Mouse (Mus musculus) bone marrow, adult 2 months (tissue): ENCODE data around the gene Stk32c. TPM values are rescaled to one million over a fixed set of nuclear protein-coding genes. Genes with fewer than 3 reads are reported as not detected.

Source experiments
- H3K27ac ChIP-seq: fragments of 200-500 bp; 2 replicates; pipeline ENCODE4 v1.5.1; 2012; ENCODE audit warnings: low read depth, mild to moderate bottlenecking, control low read depth, inconsistent platforms, low read length; ENCODE audit not compliant: control insufficient read depth, poor library complexity, insufficient read depth
- H3K4me1 ChIP-seq: fragments of 200-500 bp; 2 replicates; pipeline ENCODE4 v1.6.1; 2011; ENCODE audit warnings: low read length; ENCODE audit not compliant: control insufficient read depth, insufficient read depth
- H3K4me3 ChIP-seq: fragments of 200-500 bp; replicated peaks from 2 replicates; pipeline ENCODE3; 2011; ENCODE audit warnings: mild to moderate bottlenecking, low read depth, low read length, control low read depth; ENCODE audit not compliant: control insufficient read depth
- CTCF ChIP-seq: fragments of 200-500 bp; IDR thresholded peaks from 2 replicates; pipeline ENCODE4 v1.5.1; 2011; ENCODE audit warnings: low read length, control low read depth; ENCODE audit not compliant: control insufficient read depth, insufficient read depth
- POLR2A ChIP-seq: fragments of 200-500 bp; IDR thresholded peaks from 2 replicates; pipeline ENCODE4 v1.6.1; 2011; ENCODE audit warnings: low read depth, mild to moderate bottlenecking, control low read depth, low read length, borderline replicate concordance; ENCODE audit not compliant: control insufficient read depth
- WGBS: fragments of 180-500 bp; shearing (Covaris S2); methylation state at CpG from one replicate; pipeline ENCODE4 v1.1.7; 2018; 5-methylcytosine and 5-hydroxymethylcytosine counted together
- polyA plus RNA-seq: library from polyadenylated mRNA; stranded (reverse); fragments of >200 nt; gene quantifications from 2 replicates; pipeline ENCODE4 v1.2.4, GENCODE M21; 2011; ENCODE audit warnings: low replicate concordance; ENCODE audit not compliant: missing spikeins, insufficient read depth, insufficient read length

The Stk32c gene
- polyA plus RNA-seq, 1 experiment = 3.2 TPM

- peak overlapping the region; percentile 83 for H3K27ac ChIP-seq
- WGBS = 65% methylated on average over 1 of the region's 1 CpGs
- no peak for TF ChIP-seq POLR2A
- TF ChIP-seq CTCF = no peak
- no peak overlapping the region for H3K4me3 ChIP-seq
- H3K4me1 ChIP-seq = peaks cover 11% of the 10 kb centered on the region; the same call in 1 of the 2 replicates
Observed at GRCm38 (mm10) chr7:139224070-139224469, 11.0 kb upstream of the Stk32c start.

DNA sequence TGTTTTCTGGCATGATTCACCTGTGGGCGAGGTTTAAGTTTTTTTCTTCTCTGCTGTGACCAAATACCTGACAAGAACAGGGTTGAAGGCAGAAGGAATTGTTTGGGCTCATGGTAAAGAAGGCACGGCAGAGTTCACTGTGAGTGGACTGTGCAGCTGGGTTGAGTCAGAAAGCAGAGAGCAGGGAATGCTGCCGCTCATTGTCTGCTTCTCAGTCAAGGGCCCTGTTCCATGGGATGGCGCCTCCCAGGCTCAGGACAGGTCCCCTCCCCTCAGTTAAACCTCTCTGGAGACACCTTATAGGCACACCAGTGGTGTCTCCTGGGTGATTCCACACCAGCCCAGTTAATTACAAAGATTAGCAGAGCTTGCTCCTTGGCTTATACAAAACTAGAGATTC lies 9.2 kb upstream of the Stk32c start:
- no peak overlapping the region for H3K27ac ChIP-seq
- H3K4me3 ChIP-seq = no peak overlapping the region
- peaks cover 10% of the 10 kb centered on the region; the same call in 1 of the 2 replicates for H3K4me1 ChIP-seq
- no peak for TF ChIP-seq CTCF
- TF ChIP-seq POLR2A = no peak
- WGBS = 86% methylated on average over 4 of the region's 4 CpGs

DNA sequence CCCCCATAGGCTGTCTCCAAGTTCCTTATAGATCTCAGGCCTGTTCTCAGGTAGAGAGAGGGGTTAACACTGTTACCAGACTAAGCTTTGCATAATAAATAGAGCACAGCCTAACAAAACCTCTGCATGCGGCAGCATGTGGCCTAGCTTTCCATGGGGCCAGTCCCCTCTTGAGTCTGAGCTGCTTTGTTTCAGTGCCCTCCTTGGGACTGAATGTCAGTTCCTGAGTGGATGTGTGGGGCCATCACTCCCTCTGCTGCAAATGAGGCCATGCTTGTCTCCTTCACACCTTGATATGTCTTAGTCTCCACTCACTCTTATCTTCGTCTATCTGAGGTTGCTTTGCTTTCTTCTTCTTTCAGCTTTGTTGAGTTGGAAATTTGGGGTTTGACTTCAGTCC lies 8.7 kb upstream of the Stk32c start:
- H3K4me1 ChIP-seq = peaks cover 10% of the 10 kb centered on the region; the same call in 1 of the 2 replicates
- H3K27ac ChIP-seq = no peak overlapping the region
- 83% methylated on average over 2 of the region's 2 CpGs for WGBS
- TF ChIP-seq CTCF = no peak
- no peak for TF ChIP-seq POLR2A
- H3K4me3 ChIP-seq = no peak overlapping the region

DNA sequence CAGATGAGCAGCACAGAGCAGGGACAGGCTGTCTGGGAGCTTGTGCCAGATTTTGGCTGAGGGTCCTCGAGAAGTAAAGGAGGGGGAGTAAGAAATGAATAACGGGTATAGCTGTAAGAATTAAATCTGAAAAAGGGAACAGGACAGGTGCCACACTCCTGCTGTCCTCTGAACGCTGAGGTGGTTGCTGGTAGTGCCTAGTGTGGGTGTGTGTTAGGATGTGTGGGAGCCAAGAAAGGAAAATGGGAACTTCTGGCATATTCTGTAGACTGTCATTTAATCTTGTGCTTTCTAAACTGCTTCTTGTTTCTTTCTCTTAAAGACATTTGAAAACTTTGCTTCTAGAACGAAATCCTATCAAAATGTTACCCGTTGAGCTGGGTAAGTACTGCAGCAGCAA lies 8.0 kb upstream of the Stk32c start:
- Histone ChIP-seq H3K27ac (no peak overlapping the region), H3K4me1 (peaks cover 10% of the 10 kb centered on the region; the same call in 1 of the 2 replicates), H3K4me3 (no peak overlapping the region)
- 67% methylated on average over 5 of the region's 5 CpGs for WGBS
- TF ChIP-seq CTCF (no peak), POLR2A (no peak)

- TF ChIP-seq POLR2A (no peak), CTCF (no peak)
- Histone ChIP-seq H3K4me3 (no peak overlapping the region), H3K4me1 (peaks cover 9% of the 10 kb centered on the region; the same call in 1 of the 2 replicates), H3K27ac (no peak overlapping the region)
- WGBS = 28% methylated on average over 2 of the region's 2 CpGs
Observed at GRCm38 (mm10) chr7:139220303-139220702, 7.2 kb upstream of the Stk32c start.

DNA sequence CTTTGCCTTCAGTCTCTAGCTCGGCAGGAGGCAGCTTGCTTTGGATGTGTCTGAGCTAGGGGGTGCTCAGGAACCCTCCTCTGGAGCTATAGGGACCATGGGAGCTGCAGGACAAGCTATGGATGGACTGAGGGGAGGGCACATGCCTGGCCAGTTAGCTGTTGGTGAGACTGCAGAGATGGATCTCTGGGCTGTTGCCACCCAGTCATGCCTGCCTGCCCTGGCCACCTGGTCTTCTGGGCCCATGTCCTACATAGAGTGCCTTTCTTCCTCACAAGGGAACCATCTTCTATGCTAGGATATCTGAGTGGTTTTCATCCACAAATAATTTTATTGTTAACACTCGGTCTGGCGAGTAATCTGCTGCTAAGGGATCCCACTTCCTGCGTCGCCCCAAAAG lies 6.4 kb upstream of the Stk32c start:
- no peak overlapping the region for H3K27ac ChIP-seq
- TF ChIP-seq CTCF = no peak
- TF ChIP-seq POLR2A = no peak
- WGBS = 70% methylated on average over 5 of the region's 5 CpGs
- peaks cover 5% of the 10 kb centered on the region; the same call in 1 of the 2 replicates for H3K4me1 ChIP-seq
- H3K4me3 ChIP-seq = no peak overlapping the region

DNA sequence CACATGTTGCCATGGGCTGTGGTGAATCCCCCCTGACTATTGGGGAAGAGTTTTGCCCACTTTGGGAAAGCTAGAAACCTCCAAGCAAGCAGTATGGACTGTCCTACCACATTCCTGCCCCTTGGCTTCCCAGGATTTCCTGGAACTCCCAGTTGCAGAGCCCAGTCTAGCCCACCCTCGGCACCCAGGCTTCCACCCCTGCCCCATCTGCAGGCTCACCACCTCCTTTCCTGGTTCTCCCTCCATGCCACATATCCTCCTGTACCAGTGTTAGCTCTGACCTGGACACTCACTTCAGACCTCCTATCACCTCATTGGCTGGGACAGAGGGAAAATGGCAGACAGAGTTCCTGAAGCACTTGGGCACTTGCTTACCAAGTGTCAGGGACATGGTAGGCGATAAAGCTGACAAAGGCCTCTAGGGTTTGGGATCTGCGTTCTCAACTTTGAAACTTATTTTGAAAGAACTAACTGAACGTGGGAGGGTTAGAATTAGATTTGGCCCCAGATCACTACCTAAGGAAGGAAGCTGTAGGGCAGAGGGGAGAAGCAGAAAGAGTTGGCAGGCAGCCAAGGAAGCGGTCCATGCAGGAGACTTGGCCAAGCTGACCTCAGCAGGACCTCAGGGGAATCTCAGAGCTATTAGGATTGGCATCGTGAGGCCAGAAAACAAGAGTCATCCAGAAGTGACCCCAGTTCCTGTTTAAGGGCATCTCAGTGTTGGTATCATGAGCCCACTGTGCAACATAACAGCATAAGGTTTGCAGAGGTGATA lies 5.7 kb upstream of the Stk32c start:
- Histone ChIP-seq H3K27ac (no peak overlapping the region), H3K4me3 (no peak overlapping the region), H3K4me1 (peaks cover 4% of the 10 kb centered on the region; the same call in 1 of the 2 replicates)
- WGBS = 23% methylated on average over 6 of the region's 6 CpGs
- TF ChIP-seq CTCF (no peak), POLR2A (no peak)

- Histone ChIP-seq H3K4me1 (no peaks in the 10 kb centered on the region), H3K27ac (no peak overlapping the region), H3K4me3 (no peak overlapping the region)
- TF ChIP-seq POLR2A (no peak), CTCF (no peak)
- 84% methylated on average over 7 of the region's 7 CpGs for WGBS
Observed at GRCm38 (mm10) chr7:139217046-139217445, 3.9 kb upstream of the Stk32c start.

GRCm38 (mm10) chr7:139216464-139216863 lies 3.4 kb upstream of the Stk32c start:
- TF ChIP-seq CTCF (no peak), POLR2A (no peak)
- H3K27ac ChIP-seq = no peak overlapping the region
- no peaks in the 10 kb centered on the region for H3K4me1 ChIP-seq
- WGBS = 86% methylated on average over 9 of the region's 9 CpGs
- no peak overlapping the region for H3K4me3 ChIP-seq
